Mouse (Mus musculus): Measurements from ENCODE around the gene Pdgfb.

DNA sequence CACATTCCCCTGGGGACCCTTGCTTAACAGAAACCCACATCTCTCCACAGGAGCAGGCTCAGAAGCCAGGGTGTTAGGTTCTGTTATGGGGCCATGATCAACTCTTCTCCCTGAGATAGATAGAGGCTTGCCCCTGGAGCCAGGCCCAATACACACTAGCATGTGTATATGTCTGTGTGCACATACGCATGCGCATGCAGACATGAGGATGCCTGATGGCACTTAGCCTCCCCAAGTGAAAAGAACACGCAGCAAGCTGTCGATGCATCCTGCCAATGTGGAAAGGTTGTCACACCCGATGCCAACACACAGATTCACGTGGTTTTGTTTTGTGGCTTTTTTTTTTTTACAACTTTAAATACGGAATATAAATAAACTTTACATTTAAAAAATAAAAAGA, 19.2 kb downstream of the Pdgfb start:
- no peak for TF ChIP-seq EP300 (optimal IDR thresholded peaks at IDR 0.05)
- TF ChIP-seq CTCF (IDR thresholded peaks at IDR 0.05; ENCODE audit: low read depth): no peak
